Mouse (Mus musculus) liver, embryonic 14.5 days (tissue): ENCODE data around the gene Srd5a1.

ENCODE experiments used
- CTCF ChIP-seq: IDR thresholded peaks from 2 replicates; pipeline ENCODE4 v1.5.1; 2016; ENCODE audit warnings: antibody characterized with exemption, low read depth, control low read depth
- EP300 ChIP-seq: IDR thresholded peaks from 2 replicates; pipeline ENCODE4 v1.6.1; 2016; ENCODE audit warnings: antibody characterized with exemption, low read depth

GRCm38 (mm10) chr13:69585828-69586227 is 25.4 kb downstream of the Srd5a1 start:
- TF ChIP-seq CTCF (no peak), EP300 (no peak)
